Mouse (Mus musculus) CD4-positive helper T cell, adult 2 months (primary cell): ENCODE data around the gene Rimbp2.

Source experiments
- DNase-seq: peaks from one replicate; pipeline ENCODE4 v3.0.0-alpha.2; 2012; ENCODE audit warnings: low read depth, missing footprints, low spot score

The Rimbp2 gene

DNA sequence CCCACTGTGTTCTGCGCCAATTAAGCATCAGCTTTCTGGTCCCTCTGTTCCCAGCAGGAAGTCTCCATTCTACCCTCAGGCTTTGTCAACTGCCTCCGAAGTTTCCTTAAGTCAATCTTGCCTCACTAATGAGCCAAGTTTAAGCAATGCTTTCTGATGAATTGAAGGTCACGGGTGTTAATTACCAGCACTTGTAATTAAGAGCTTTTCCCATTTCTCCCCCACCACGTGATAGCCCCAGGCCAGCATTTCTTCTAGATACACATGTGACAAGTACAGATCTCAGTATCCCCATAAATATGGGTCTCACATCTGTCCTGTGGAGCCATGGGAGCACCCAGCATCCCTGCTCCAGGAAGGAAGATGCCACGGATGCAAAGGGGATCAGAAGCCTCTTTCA, 20.5 kb downstream of the Rimbp2 start:
- DNase-seq: no peak

DNA sequence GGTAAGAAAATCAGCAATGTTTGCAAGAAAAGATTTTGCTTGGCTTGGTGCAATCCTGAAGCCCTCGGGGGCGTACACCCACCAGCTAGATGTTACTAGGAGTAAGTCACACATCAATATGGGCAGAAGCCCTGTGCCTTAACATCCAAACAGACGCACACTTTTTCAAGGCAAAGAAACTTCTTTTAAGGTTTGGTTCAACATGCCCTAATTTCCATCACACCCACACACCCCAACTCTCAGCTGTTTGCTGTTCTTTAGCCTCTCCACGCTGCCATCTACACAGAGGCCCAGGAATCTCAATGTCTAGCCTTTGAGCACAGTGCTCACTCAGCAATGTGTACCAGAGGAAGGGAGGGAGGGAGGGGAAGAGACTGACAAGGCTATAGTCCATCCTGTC, 28.2 kb downstream of the Rimbp2 start:
- no peak for DNase-seq

DNA sequence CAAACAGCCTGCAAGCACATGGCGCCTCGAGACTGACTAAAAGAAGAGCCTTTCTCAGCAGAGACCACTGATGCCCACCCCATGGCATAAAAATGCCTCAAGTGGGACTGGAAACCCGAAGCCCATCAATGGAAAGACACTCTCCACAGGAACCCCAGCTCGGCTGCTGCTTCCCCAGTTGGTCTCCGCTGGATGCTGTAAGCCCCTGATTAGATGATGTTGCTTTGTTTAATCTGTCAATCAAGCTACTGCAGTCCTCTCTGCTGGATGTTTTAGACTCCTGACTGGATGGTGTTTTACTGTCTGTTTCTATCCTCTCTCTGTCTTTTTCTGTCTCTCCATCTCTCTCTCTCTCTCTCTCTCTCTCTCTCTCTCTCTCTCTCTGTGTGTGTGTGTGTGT, 33.2 kb downstream of the Rimbp2 start:
- DNase-seq: no peak

DNA sequence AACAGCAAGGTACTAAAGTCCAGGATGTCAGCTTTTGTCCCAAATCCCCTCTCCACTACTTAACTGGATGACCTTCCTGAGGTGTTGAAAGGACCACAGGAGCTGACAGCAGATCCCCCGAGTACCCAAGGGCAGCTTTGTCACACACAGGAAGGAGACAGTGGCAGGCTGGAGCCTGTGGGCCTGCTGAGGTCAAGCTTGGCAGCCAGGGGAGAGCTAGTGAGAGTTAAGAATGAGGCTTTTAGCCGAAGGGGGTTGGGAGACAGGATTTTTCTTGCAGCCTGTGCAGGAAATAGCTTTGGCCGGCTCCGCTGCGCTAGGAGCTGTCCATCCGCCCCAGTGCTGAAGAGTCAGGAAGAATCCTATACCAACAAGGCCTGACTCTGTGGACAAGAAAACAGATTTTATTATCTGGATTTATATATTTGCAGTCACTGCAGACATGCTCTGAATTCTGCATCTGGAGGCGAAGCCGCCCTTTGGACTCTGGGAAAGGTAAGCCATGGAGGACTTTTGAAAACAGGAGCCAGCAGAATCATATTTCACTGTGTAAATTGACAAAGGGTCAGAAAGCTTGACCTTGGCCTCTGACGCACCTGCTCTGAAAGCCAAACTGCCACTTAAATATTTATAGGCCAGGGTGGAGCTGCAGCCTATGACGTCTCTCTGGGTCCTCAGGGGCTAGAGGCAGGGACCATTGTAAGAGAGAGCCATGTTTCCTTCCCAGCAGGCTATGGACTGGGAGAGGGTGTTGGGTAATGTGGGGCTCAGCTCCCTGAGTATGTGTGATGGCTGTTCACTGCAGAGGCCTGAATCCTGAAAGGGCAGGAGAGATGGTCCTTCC, 35.9 kb downstream of the Rimbp2 start:
- no peak for DNase-seq

DNA sequence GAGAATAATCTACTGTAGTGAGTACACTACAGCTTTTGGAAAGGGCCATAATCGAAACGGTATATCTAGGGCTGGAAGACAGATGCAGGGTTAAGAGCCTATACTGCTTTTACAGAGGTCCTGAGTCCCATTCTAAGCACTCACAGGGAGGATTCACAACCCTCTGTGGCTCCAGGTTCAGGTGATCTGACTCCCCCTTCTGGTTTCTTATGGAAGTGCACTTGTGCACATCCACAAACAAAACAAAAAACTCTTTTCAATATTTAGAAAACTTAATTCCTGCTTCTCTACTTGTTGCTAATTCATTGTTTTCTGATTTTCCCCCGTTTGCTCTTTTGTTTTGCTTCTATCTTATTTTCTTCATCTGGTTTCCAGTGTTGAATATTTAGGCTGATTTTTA, 39.5 kb downstream of the Rimbp2 start:
- DNase-seq: no peak

DNA sequence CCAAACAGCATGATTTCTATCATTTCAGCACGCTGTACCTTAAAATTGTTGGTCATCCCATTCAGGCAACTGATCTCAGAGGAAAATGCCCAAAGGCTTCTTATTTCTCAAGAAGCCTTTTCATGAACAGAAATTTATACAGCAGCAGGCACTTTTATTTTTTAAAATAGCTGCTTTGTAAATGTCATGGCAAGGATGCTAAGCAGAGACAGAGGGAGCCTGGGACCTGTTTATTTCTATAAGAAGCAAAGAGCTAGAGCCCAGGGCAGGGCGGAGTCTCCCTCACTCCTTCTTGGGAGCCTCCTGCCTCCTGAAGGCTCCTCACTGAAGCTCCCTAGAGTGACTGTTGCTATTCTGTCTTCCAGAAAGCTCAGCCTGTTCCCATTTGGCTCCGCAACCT, 40.9 kb downstream of the Rimbp2 start:
- DNase-seq: no peak

DNA sequence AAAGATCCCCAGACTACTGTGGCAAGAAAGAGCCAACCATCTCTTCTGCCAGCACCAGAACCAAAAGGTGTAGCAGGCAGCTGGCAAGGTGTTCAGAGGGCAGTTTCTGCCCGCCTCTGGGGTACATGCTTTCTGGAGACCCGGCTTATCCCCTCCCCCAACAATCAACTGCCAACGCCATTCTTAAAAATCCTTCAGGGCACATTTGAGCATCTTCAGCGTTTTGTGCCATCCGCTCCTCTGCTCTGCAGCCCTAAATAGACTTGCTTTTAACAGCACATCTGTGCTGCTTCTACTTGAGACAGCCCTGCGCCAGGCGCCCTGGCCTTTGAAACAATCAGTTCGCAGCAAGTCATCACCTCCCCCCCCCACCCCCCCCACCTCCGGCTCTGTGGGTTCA, 41.7 kb downstream of the Rimbp2 start:
- DNase-seq: no peak

DNA sequence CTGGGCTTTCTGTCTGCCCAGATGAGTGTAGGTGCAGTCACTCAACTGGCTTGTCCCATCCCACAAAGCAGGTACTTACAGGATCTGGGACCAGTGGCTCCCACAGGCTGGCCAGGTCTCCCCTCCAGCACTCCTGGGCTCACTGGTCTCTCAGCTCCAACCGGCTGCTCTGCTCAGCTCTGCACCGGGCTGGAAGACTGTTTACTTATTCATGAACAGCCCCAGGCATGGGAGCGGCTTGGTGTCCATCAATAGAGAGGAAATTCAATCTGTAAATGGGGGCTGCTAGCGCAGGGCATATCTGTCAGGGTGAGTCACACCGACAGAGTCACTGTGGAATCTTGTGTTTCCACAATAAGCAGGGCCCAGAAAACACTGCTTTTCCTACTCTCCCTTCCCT, 49.2 kb downstream of the Rimbp2 start:
- DNase-seq: no peak

DNA sequence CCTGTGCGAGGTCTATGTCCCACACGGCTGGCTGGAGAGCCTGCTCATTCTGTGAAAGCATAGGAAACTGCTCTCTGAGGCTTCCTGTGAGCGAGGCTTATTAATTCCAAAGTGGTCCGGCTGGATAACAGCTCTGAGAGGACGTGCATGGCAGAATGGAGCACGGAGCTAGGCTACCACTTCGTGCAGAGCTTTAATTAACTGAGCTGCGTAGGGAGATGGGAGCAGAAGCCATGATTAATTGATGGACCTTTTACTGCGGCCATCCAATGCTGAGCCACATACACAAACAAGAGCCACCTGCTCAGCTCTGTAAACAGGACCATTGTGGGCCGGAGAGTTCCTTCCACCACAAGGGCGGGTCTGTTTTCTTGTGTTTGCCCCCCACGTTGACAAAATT, 50.2 kb downstream of the Rimbp2 start:
- no peak for DNase-seq

DNA sequence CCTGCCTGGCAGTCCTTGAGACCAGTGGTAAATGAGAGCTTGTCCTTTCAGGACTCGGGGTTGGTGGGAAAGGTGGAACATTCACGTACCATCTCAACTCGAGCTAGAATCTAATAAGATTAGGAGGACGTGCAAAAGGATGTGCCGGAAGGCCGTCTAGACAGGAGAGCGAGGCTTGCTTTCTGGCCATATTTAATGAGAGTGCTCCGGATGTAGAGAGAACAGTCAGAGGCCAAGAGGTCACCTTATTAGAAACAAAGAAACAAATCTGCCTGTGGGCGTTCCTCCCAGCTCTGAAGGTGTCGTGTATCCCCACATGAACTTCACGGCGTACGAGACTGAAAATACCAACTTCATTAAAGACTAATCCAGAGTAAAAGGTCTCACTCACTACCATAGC, 53.3 kb downstream of the Rimbp2 start:
- DNase-seq: no peak

DNA sequence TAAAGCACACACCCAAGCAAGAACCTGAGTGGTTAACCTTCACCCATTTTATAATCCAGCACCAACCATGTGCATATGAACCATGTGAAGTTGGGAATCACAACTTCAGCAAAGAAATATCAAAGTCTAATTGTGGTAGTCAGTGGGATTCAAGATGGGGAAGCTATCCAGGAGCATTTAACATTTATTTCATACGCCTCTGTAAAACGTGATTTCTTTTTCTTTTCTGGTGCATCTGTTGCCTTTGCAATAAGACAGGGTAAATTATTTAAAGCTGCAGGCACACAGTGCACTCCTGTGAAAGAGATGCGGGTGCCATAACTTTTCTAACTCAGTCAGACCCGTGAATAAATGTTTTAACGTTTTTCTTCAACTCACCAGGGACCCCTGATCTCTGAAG, 58.4 kb downstream of the Rimbp2 start:
- DNase-seq: no peak

DNA sequence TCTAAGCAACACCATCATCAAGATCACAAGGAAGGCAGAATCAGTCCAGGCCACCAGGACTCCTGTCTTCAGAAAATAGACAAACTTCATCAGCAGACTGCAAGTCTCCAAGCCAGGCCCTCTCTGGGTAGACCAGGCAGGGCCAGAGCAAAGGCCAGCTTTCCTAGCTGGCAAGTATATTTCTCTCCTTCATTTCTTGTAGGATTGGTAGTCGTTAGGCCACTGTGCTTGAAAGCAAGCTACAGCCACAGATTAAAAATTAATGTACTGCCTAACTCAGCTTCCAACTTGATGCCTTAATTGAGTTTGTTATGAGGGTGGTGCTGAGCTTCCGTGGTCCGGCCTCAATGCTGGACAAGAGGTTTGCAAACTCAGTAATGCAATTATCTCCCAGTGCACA, 65.7 kb downstream of the Rimbp2 start:
- DNase-seq: no peak

DNA sequence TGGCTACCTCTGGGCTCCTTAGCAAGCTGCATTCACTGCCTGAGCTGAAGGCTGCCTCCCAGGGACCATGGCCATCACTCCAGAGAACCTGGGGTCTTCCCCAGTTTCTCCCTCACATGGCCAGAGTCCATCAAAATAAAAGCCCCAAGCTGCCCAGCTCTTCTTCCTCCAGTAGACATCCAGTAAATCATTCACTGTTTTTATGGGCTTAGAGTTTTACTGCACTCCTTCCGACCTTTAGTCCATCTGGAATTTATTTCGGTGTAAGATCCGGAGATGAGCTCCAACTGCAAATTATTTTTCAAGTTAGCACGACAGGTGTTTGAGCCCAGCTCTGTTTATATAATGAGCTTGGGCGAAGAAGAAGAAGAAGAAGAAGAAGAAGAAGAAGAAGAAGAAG, 69.0 kb downstream of the Rimbp2 start:
- DNase-seq: no peak

DNA sequence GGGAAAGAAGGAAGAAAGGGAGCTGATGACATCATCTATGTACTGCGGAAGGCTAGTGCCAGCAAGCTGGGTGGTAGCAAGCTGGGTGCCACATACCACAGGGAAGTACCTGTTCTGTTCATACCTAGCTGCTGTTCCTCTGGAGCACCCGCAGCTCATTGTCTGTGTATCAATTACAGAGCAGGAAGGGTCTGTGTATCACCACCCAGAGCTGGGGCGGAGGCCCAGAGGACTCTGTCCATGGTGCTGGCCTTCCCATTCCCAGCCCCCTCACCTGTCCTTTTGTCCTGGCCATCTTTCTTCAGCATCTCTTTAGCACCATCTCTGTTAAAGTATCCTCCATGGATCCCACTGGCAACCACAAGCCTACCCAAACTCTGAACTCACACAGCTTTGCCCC, 74.2 kb downstream of the Rimbp2 start:
- DNase-seq: no peak

DNA sequence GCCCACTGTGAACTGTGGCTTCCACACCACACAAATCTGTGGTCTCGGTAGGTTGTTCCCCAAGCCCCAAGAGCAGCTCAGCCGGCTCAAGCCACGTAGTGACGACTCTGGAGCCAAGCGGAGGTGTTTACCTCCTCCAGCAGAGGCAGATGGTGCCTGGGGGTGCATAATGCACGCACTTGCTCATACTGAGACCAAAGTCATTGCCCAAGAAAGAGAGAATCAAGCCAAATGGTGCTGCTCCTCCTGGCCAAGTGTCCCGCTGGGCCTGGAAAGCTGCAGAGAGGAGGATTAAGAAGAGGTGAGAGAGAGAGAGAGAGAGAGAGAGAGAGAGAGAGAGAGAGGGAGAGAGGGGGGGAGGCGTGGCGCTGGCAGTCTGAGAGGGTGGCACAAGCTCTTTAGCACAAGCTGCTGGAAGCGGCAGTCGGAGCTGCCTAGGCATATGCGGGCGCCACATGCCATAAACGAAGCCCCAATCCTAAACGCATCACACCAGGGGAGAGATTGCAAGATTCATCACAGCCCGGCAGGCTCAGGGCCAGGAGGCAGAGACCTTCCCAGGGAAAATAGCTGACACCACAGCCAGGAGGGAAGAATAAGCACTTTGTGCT, 75.8 kb downstream of the Rimbp2 start:
- no peak for DNase-seq

DNA sequence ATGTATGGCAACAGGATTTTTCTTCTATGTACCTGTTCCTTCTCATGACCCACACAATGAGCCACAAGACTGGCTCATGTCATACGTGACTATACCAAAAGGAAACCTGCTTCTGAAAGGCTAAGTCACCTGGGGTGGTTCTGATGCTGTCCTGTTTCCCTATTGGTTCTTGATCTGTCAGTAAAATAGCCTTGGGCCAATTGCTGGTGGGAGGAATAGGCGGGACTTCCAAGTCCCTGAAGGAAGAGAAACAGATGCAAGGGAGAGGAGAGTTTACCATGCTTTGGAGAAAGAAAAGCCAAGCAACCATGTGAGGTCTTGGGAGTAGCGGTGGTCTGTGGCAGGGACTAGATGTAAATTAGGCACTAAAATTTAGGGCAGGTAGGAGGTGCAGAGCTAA, 81.6 kb downstream of the Rimbp2 start:
- DNase-seq: no peak

DNA sequence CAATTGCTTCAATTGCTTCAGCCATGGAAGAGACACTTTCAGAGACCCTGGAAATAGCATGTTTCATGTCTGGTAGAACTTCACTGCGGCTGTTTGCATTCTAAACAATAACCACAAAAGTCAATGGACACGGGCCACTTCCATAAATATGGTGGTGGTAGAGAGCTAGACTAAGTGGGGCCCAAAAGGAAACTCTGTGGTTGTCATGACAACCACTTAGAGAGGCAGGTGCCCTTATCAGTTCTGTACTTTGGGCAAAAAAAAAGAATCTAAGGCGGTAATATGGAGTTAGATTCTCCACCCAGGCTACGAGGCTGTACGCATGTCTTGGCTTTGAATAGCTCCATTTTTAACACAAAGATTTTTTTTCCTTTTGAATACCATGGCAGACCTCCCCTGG, 86.5 kb downstream of the Rimbp2 start:
- no peak for DNase-seq

DNA sequence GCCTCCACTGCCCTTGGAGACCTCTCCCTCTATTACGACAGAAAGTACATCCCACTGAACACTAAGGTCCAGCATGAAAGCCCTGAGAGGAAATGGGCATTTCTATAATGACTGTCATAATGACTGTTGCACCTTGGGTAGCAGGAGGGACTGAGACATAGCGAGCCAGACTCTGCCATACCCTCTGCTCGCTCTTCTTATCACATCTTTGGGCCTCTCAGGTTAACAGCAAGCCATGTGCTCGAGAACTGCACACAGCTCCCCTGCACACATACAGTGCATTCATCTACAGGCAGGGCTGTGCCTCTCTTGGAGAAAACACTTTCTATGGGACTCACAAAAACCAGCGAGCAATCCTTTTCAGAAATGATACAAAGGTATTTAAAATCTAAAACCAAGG, 87.0 kb downstream of the Rimbp2 start:
- DNase-seq: no peak

DNA sequence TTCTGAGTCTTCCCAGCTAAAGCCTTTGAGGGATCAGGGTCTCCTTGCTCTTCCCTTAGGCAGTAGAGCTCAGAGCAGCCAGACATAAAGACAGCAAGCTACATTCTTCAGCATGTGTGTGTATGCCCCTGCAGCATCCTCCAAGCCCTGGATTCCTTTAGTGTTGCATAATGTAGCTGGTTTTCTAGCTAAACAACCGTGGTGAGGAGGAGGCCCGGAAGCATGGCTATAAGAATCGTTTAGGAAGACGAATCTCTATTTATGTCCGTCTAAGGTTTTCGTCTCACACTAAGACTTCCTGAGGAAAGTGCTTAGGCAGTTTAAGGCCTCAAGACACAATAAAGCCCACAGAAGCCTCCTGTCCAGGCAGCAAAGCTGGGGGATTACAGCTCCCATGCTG, 89.8 kb downstream of the Rimbp2 start:
- DNase-seq: no peak

DNA sequence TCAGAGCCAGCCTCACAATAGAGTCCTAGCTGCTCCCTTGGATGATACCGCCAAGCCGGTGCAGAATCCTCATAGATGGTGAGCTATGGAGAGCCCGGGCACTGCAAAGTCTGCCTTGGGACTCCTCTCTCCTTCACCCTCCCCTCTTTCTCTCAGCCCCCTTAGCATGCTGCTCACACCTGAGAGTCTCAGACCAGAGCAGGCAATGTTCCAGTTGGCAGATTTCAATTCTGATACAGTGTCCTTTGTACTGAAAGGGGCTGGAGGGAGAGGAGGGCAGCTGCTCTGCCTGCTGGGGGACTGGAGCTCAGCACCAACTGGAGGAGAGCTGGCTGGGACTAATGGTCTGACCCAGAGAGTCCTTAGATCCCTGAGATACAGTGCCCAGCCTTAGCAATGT, 92.4 kb downstream of the Rimbp2 start:
- DNase-seq: no peak

DNA sequence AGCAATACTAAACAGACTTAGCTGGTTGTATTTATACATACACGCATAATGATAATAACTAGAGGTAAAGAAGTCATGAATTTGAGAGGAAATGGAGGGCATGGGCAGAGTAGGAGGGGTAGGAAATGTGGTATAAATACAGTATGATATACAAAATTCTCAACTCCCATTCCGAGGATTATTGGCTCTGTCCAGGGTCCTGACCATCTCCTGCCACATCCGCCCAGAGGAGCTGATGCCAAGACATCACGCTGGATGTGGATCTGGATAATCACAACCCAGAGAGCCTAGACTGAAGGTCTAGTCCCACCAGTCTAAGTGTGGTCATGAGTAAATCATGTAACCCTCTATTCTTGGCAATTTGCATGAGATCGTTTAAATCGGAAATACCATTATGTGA, 100.5 kb downstream of the Rimbp2 start:
- DNase-seq: no peak

DNA sequence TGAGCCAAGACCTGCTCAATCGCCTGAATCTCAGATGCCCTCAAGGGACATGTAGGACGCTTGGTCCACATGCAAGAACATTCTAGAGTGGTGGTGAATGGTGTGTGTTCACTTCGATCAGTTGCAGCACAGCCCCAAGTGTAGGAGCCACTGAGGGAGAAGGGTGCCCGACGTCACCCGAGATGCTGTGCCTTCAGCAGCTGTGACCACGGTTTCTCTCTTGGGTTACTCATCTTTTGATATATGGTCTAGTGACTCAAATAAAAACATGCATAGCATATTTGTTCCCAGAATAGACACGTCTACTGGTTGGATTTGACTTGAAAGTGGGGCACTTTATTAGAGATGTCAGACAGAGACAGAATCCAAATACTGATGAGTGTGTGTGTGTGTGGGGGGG, 105.5 kb downstream of the Rimbp2 start:
- DNase-seq: no peak

DNA sequence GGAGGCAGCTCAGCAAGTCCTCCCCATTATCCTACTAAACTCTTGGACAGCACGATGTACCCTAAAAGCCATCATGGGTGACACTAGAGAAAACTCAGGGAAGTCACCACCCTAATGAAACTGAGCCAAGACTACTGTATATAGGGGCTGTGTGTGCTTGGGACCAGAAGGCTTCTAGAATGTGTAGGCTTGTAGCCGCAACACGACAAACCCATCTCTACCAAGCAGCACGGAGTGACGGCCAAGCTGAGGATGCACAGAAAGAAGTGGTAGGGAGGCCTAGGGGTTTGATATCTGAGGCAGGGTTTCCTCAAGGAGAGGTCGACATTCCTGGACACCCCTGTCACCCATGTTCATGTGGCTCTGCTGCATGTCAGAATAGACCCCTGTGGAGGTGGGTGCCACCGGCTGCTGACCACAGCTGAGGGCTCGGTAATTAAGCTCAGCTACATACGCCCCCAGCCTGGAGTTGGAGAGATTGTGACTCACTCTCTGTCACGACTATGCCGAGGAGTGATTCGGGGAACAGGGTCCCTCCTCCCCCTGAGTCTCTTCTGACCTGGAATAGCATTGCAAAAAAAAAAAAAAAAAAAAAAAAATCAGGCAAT, 106.7 kb downstream of the Rimbp2 start:
- DNase-seq: no peak
